Mouse (Mus musculus) C3H10T1/2 (cell line): ENCODE results near the gene Cmtr2. TPM values are rescaled to one million over a fixed set of nuclear protein-coding genes. Genes with fewer than 3 reads are reported as not detected.

Experiments
- polyA plus RNA-seq, 2 experiments: library from polyadenylated mRNA; unstranded; fragments of >200 nt; fragmentation: generic; extraction: Trizol; gene quantifications; one replicate each; pipeline ENCODE4 v1.2.1; 2012; ENCODE audit warnings: missing spikeins in 2 of 2

Cmtr2 gene
- polyA plus RNA-seq, result 1 to 10 TPM in 1 of 2 experiments, under 1 TPM in 1; 0.19 to 1.3 TPM

GRCm38 (mm10) chr8:110215365-110215764 is at the start of gene Cmtr2:
Gene Cmtr2, plus strand, starts transcription at chr8:110215665.

GRCm38 (mm10) chr8:110168046-110168445 is 47.4 kb upstream of the Cmtr2 start, which contains the start of gene Calb2:
Gene Calb2, minus strand, starts transcription at chr8:110168210.

DNA sequence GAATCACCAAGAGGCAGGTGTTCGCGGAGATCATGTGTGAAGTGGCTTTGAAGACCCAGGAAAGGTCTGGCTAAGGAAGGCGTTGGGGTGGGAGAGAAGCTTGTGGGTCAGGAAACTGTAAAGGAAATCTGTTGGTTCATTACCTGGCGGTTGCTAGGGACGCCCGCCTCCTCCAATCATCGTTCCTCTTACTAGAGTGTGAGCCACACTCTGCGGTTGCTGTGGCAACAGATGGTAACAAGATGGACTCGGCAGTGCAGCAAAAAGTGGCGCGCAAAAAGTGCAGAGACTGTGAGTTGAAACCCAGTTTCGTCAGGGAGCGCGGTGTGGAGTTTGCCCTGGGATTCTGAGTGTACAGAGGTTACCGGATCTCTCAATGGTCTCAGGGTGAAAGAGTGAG is 51.3 kb downstream of the Cmtr2 start, which contains the start of gene Hydin:
Hydin (plus strand) TSS at position 237 of the 400 bp plus-strand sequence.

Other genes starting within 250 kb of the Cmtr2 start
- gene Tat, start 225.2 kb upstream of the Cmtr2 start, polyA plus RNA-seq, result not detected
- gene Chst4, start 175.9 kb upstream of the Cmtr2 start, polyA plus RNA-seq, result under 1 TPM; 0.05 to 0.11 TPM
- gene Zfp612, start 135.9 kb upstream of the Cmtr2 start, polyA plus RNA-seq, result not detected
- gene Gm21964, start 114.5 kb upstream of the Cmtr2 start, polyA plus RNA-seq, result not detected
- gene Gm17720, start 112.9 kb upstream of the Cmtr2 start, polyA plus RNA-seq, result not detected
- not detected for gene Calb2, start 47.5 kb upstream of the Cmtr2 start, polyA plus RNA-seq
- gene Hydin, start 51.3 kb downstream of the Cmtr2 start, polyA plus RNA-seq, result under 1 TPM in 1 of 2 experiments, not detected in 1; 0.01 TPM